Mouse (Mus musculus) heart, postnatal 36 days (tissue): ENCODE results near the gene Cers6. TPM values are rescaled to one million over a fixed set of nuclear protein-coding genes. Genes with fewer than 3 reads are reported as not detected.

Experiments
- DNase-seq, 2 experiments: peaks; one replicate each; pipeline ENCODE4 v3.0.0; 2021 to 2022
- intact Hi-C: fragments of 180-260 bp; cut with DNase I; formaldehyde crosslinking; loops from one replicate; pipeline ENCODE4 v1.15.1; 2025
- total RNA-seq, 2 experiments: library from RNA; stranded (reverse); gene quantifications; 2 replicates each; pipeline ENCODE4 v1.2.3; 2021

Cers6 gene
- total RNA-seq, 2 experiments from 2014 or later, result 9.1 to 12.0 TPM

DNA sequence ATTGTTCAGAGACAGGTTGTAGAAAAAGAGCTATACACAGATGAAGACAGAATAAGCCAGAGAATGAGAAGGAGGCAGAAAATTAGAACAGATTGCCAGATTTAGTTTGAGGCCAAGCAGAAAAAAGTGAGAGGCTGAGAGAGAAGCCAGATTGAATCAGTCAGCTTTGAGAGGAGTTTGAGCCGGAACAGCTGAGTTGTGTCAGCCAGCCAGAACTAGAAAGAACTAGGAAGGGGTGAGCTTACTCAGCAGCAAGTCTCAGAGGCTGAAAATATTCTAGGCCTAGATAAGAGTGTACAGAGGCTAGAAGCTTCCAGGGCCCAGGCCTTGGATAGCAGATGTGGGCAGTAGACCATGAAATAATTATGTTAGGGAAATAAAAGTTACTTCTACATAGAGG lies 135.0 kb downstream of the Cers6 start:
- no peak for DNase-seq
- intact Hi-C loops, result no loop called here

DNA sequence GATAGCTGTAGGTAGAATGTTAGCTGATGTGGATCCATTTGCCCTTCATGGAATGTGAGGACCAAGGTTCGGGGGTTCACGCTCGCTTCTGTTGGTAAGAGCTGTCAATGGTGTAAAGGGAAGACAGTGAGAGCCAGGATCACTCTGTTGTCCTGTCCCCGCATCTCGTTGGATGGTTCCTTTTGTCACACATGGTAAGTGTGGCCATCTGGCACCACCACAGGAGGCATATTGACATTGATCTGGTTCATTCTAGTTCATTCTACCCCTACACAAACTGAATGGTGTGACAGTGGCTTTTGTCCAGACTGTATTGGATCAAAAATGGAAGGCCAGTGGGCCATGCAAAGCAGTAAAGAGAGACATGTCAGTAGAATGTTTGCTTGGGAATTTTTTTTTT lies 142.8 kb downstream of the Cers6 start:
- DNase-seq, result no peak
- intact Hi-C loops, result no loop called here

DNA sequence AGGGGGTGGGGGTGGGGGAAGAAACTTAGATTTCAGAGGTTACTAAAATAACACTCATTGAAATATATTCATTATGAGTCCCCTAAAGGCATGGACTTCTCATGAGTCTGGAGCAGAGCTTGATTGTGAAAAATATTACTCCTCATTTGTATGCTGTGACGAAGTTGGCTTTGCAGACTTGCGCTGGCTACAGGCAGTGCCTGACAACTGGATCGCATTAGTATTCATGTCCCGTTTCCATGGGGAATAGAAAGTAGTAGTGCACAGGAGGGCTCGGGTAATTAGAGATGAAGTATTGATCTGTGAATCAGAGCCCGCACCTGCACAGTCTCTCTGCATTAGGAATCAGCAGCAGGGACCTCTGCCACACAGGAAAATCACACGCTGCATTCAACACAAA lies 150.2 kb downstream of the Cers6 start:
- intact Hi-C loops, result no loop called here
- DNase-seq, result no peak

DNA sequence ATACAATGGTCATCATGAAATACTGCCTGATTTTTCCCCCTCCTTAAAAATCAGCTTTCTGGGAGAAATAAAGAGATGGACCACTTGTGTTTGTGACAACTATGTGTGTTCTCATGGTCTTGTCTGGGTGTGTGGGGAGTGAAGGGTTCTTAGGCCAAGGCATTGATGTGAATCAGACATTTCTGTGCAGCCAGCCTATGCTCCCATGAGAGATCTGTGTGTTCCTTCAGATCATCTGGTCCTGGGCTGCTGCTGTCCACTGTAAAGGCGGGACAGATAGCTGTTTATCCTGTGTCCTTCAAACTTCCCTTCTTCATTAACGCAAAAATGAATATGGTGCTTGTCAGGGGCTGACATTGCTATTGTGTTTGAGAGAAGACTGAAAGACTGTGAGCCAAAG lies 150.6 kb downstream of the Cers6 start:
- DNase-seq, result no peak
- intact Hi-C loops, result no loop called here

DNA sequence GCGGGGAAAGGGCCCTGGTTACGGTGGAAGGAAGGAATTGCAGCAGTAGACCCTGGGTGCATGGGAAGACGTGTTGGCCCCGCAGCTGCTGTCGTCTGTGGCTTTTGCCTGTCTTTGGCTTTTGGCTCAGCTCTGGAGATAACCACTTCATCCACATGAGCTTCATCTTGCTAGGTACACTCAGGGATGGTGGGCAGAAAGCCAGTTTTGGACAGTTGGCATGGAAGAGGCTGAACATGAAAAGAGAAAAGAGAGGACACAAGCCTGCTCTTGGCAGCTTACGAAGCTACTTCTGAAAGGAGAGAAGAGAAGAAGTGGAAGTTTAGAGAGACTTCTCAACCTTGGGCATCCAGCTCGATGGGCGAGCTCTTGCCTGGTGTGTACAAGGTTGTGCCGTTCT lies 153.0 kb downstream of the Cers6 start:
- no peak for DNase-seq
- intact Hi-C loops, result no loop called here

DNA sequence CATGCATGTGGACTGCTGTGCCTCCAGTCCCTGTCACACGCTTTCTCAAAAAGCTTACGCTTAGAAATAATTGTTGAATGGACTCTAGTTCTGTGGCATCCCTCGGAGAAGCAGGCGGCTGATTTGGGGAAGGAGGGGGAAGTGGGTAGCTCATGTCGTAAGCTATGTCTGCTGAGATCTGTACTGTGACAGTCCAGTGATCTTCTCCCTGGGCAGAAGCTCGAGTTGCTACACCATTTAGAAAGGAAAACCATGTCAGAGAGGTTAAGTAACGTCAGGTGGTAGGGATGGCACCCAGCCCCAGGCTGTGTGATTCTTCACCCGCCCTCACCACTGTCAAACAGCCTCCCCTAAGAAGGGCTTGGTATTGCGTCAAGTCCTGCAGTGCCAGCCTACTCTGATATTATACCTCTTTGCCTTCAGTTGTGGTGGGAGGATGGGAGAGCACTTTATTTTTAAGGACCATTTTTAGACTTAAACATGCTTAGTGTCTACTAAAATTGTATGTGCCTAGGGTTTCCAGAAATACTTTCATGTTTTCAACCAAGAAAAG lies 154.0 kb downstream of the Cers6 start:
- intact Hi-C loops, result no loop called here
- no peak for DNase-seq

DNA sequence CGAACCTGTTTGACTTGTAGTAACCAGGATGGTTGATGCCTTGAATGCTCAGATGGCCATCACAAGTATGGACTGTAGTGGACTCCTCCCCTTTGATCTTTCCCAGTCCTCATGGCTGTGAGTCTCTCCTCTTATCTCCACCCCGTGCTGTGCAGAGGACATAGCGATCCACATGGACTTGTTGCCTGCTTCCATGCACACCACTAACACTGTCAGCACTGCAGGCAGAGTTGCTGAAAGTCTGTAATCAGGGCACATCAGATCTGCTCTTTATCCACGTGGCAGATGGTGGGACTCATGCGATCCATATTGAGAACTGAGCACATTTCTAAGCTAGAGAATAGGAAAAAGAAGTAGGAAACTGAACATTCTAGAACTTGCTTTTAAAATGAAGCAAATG lies 154.6 kb downstream of the Cers6 start:
- intact Hi-C loops, result no loop called here
- DNase-seq, result no peak

DNA sequence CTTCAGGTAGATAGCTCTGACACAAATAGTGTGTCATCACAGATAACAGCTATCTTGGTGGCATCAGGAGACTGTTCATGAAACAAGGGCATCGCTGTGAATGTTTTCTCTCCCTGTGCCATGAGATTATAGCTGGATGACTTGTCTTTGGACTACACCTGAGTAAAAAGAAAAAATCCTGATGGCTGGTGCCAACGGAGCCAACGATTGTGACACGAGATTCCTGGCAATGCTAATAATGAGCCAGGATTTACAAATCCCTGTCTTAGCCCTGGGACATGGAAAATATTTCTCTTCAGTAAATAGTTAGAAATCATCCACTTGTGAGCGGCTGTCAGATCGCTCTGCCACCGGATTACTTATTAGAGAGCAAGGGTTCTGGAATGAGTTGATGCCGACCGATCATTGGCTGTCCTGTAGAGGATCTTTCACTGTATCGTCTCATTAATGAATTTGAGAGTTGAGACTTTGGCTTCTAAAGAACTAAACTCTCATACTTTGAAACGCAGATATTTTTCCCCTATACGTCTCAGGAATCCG lies 157.9 kb downstream of the Cers6 start:
- DNase-seq, result no peak
- intact Hi-C loops, result no loop called here

DNA sequence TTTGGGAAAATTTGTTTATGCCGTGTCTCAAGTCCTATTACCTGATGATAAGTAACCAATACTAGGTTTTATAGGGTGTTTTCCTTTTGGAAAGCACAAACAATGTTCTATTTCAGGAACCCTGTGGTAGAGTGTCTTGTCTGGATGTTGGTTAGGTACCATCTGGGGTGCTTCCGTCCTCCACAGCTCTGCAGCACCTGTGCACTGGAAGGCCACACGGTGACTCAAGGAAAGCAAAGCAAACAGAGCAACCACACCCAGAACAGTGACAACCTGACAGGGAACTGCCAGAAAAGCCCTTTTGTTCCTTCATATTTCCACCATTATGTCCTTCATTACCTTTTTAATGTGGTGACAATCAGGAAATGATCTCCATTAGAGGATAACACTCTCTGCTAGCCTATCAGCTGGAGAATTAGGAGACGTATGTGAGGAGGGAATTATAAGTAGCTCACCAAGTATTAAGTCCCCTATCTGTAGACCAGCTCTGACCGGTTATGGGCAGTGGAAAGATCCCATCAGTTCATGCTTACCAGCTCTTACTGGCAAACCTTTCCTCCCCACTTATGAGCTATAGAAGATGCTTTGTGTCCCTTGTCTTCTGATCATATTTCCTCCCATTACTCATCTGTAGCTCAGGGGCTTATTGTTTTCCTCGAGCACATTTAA lies 158.7 kb downstream of the Cers6 start:
- intact Hi-C loops, result no loop called here
- DNase-seq, result no peak

DNA sequence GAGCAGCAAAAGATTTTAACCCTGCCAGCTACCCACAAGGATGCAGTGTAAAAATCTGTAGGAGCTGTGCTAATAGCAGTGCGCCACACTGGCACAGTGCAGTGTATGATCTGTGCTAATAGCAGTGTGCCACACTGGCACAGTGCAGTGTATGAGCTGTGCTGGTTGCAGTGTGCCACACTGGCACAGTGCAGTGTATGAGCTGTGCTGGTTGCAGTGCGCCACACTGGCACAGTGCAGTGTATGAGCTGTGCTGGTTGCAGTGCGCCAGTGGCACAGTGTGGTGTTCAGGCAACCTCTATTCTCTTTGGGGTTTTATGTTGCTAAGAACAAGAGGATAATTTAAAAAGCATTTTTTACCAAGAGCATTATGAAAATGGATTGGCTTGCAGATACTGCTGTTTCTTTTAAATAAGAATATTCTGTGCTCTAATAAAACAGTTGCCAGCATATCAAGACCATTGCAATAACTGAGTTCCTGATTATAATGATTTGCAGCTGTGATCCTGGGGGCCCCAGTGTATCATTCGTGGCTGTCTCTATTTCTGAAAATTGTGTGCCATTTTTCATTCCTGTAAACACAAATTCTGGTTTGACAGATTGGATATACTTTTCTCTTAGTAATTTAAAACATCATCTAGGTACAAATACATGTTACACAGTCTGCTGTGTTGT lies 159.5 kb downstream of the Cers6 start:
- intact Hi-C loops, result no loop called here

DNA sequence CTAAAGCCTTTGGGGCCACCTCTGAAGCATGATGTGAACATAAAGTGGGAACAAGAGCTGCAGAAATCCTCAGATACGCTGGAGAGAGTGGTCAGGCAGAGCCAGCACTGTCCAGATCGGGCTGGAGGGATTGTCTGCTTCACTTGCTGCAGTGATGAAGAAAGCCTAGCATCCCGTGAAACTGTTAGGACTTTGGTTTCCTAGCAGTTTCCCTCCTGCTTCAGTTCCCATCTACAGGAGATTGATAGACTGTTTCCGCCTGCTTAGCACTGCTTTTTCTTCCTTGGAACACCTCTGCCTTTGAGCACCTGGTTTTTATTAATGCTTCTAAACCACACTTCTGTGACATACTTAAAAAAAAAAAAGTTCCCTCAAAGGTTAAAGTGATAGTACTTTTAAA lies 160.3 kb downstream of the Cers6 start:
- intact Hi-C loops, result no loop called here
- DNase-seq, result no peak

More for the DNA sequence above, 159.5 kb downstream of the Cers6 start:
- DNase-seq, result no peak

DNA sequence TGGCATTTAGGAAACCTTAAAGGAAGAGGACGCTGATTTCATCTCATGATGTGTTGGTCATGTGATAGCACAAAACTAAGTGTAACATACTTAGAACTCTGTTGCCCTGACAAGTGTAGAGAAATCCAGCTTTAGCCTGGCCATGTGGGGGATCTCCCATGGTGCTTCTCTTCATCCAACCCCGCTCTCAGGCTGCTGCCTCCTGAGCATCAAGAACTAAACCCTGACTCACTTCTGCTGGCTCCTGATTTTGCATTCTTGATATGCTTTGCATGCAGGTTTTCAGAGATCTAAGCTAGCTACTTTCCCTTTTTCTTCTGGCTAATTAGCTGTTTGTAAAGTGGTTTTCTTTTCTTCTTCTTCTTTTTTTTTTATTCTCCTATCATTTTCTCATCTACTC lies 163.6 kb downstream of the Cers6 start:
- no peak for DNase-seq
- intact Hi-C loops, result no loop called here

DNA sequence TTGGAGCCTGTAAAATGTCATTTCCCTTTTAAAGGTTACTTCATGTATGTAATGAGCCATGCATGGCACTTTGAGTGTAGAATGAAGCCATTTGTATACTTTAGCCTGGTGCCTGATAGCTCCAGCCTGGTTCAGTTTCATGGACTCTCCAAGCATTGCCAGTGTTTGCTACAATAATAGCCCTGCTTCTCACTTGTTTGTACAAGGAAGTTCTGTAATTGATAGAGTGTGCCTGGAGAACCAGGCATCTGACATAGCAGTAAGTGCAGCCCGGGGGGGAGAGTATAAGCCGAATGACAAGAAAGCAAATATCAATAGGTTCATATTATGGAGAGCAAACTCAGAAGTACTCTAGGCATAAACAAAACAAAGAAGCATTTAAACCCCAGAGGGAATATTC lies 171.3 kb downstream of the Cers6 start:
- no peak for DNase-seq
- intact Hi-C loops, result no loop called here

DNA sequence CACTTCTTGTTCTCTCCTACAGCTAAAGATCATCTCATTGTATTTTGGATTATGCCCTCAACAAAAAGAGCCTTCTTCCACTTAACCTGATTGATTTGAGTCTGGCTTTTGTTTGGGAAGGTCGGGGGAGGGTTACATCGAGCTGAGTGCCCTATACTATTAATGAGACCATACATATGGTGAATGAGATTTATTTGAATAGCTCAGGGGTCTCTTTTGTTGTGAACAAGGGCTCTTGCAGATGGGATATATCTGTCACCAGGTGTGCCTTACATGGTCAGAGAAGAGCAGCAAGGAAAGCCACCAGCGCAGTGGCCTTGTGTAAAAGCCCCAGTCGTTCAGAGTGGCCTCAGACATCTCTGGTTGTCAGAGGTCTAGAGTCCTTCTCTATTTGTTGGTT lies 174.2 kb downstream of the Cers6 start:
- intact Hi-C loops, result no loop called here
- DNase-seq, result no peak

DNA sequence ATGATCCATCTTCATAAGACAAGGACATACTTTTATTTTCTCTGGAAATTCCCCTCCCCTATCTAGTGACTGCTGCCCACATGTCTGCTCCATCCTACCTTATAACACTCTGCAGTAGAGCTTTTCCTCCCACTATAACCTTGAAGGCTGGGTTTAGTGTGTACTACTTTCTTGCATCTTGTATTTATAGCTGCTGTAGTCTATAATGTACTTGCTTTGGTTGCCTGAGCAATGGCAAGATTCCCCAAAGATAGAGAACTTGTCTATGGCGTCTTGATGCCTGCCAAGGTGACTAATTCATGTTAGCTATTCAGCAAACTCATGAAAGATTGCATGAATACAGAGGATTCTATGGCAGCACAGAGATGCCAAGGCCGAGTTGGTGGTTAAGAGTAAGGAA lies 176.1 kb downstream of the Cers6 start:
- DNase-seq, result no peak

DNA sequence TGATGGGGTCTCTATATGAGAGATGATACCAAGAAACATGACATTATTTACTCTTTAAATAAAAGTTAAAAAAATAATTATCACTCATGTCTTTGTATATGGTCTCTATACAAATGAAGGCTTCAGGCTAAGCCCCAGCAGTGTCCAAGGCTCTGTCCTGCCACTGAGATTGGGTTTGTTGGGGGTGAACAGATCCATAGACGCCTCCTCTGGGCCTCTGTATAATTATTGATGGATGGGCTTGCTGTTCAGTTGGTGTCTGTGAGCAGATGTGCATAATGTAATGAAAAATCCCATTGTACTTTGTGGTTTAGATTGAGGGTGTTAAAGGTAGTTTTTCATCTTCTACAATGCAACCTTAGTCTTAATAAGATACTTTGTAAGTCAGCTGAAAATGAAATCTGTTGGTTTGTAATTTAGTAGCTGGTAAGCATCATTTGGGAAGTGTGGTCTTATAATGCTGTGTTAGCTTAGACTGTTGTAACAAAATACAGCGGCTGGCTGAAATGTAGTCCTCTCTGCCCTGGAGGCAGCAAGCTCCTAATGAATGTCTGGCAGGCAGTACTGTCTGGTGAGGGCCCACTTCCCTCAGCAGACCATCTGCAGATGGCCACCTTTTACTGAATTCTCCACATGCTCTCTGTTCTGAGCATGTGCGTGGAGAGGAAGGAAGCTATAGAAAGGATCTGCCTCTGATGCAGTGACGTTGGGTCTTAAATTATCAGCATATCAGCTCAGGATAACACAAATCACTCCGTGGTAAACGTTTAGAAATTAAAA lies 181.3 kb downstream of the Cers6 start:
- intact Hi-C loops, result loop anchor here (5.0 kb wide), 1 partner anchor 180 kb away; the partner anchor contains the start of gene Cers6
- no peak for DNase-seq

More for the DNA sequence above, 176.1 kb downstream of the Cers6 start:
- intact Hi-C loops, result no loop called here

DNA sequence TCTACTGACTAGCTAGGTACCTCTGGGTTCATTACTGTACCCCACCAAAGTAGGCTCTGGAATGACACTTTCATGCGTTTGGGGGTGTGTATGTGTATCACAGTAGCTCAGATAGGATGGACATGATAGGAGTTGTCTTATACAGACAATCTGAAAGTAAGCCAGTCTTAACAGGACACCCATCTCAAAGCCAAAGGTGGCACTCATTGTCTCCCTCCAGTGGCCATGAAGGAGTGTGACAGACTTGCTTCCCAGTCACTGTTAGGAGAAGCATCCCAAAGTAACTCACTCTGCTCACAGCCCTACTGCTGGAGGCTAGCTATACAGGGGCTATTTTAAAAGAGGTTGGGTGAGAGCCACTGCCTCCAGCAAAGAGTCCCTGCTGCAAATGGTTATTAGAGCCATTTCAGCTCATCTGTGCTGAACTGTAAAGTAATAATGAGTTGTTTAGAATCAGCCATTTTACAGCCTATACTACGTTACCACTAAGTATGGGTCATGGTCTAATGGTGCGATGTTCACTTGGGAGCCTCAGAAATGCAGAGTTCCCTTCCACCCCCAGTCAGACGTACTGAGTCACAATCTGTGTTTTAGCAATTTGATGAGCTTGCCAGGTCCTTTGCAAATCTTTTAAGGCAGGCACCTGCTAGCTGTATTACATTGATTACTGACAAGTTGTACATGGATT lies 182.3 kb downstream of the Cers6 start:
- peak; percentile 28 to 39 for DNase-seq
- intact Hi-C loops, result loop anchor here (1.0 to 5.0 kb wide), 2 partner anchors 181 to 259 kb away; partner anchors contain the start of gene Cers6

DNA sequence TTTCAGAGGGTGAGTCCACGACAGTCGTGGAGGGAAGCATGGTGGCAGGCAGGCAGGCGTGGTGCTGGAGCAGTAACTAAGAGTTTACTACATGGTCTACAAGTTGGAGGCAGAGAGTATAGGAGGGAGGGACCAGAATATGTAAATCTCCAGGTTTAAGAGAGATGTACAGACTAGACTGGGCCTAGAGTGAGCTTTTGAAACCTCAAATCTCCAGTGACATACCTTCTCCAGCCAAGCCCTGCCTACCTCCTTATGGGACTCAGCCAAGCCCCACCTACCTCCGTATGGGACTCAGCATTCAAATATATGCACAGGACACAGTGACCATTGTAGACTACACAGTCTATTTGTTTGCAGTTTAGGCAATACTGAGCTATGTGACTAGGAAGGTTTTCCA lies 184.7 kb downstream of the Cers6 start:
- no peak for DNase-seq
- intact Hi-C loops, result no loop called here

DNA sequence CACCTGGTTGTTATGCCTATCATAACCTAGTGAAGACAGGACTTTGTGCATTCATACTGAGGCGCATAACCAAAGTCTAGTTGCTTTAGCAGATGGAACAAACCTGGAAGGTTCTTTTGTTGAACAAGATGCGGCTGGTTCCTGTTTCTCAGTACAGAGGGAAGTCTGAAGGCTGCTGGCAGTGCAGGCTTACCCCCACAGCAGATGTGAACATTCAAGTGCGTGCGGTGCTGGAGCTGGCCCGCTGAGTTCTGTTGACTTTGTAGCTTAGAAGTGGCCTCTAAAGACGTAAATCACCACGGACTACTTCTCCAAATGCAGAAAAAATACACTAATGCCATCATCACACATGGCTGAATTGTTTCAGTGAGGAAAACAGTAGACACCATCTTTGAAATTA lies 186.1 kb downstream of the Cers6 start:
- no peak for DNase-seq
- intact Hi-C loops, result no loop called here

DNA sequence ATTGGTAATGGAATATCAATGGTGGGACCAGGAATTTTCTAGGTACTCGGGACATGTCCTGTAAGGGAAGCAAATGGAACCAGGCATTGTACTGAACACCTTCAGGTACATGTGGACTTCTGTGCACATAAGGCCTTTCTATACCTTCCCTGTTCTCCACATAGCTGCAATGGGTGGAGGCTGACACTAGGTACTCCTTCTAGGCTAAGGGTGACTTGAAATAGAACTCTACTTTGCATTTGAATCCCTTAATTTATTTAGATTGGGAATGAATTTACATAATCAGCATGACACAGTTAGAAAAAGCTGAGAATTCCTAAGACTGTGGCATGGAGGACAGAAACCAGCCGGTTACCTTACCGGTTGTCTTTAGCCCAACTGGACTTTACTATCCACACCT lies 186.6 kb downstream of the Cers6 start:
- no peak for DNase-seq
- intact Hi-C loops, result no loop called here

DNA sequence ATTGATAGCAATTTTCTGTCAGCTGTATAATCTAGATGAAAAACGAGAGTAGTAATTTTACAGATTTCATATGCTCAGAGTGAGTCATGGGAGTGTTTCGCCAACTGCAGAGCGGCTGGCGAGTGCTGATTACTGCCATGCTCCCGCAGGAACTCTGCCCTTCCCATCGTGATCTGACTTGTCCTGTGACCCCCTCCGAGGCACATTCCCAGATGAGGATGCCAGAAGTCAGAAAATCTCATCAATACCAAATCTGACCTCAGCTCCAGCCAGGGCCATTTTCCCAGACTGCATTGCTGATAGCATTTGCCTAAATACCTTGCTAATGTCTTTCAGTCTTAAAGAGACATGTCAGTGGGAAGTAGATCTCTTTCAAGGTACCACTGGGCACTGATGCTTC lies 187.9 kb downstream of the Cers6 start:
- no peak for DNase-seq
- intact Hi-C loops, result no loop called here
